Mouse (Mus musculus) MEL (cell line): ENCODE measurements around the gene Pink1. TPM values are rescaled to one million over a fixed set of nuclear protein-coding genes. Genes with fewer than 3 reads are reported as not detected.

ENCODE experiments used
- DNase-seq: peaks from one replicate; pipeline ENCODE4 v3.0.0; 2011; ENCODE audit warnings: low read depth, low spot score
- H3K27ac ChIP-seq: 2 replicates; pipeline ENCODE4 v1.5.1; 2012; ENCODE audit warnings: low read depth, mild to moderate bottlenecking, control low read depth, low read length, moderate library complexity; ENCODE audit not compliant: control insufficient read depth
- H3K27me3 ChIP-seq, 2 experiments: fragments of 150-350 bp in 1 of 2; sonication (generic) in 1 of 2; 2 replicates each; pipeline ENCODE4 v1.6.1; 2012; ENCODE audit warnings: low read length in 2 of 2, mild to moderate bottlenecking in 2 of 2, improper control_type of control experiment in 1 of 2, moderate library complexity in 1 of 2; ENCODE audit not compliant: insufficient read depth in 2 of 2, control insufficient read depth in 1 of 2
- H3K36me3 ChIP-seq, 2 experiments: 2 replicates each; pipeline ENCODE4 v1.6.1; 2012 to 2014; ENCODE audit warnings: low read length in 2 of 2, improper control_type of control experiment in 1 of 2, inconsistent platforms in 1 of 2, mild to moderate bottlenecking in 1 of 2; ENCODE audit not compliant: insufficient read depth in 2 of 2, control insufficient read depth in 1 of 2
- H3K4me1 ChIP-seq, 2 experiments: fragments of 150-350 bp in 1 of 2; sonication (generic) in 1 of 2; 2 replicates each; pipeline ENCODE4 v1.6.1; 2012; ENCODE audit warnings: low read length in 2 of 2, improper control_type of control experiment in 1 of 2, mild to moderate bottlenecking in 1 of 2; ENCODE audit not compliant: insufficient read depth in 2 of 2, control insufficient read depth in 1 of 2
- H3K4me3 ChIP-seq, 2 experiments: fragments of 150-350 bp in 1 of 2; sonication (generic) in 1 of 2; 2 replicates each; pipeline ENCODE4 v1.5.1; 2012; ENCODE audit warnings: low read depth in 2 of 2, low read length in 2 of 2, mild to moderate bottlenecking in 2 of 2, moderate library complexity in 2 of 2, control low read depth in 1 of 2, improper control_type of control experiment in 1 of 2; ENCODE audit not compliant: control insufficient read depth in 1 of 2, insufficient read depth in 1 of 2
- H3K79me2 ChIP-seq: 2 replicates; pipeline ENCODE4 v1.6.1; 2012; ENCODE audit warnings: mild to moderate bottlenecking, low read length, moderate library complexity; ENCODE audit not compliant: control insufficient read depth, poor library complexity, insufficient read depth
- H3K9ac ChIP-seq: 2 replicates; pipeline ENCODE4 v1.6.1; 2012; ENCODE audit warnings: low read depth, mild to moderate bottlenecking, control low read depth, low read length, moderate library complexity; ENCODE audit not compliant: control insufficient read depth, poor library complexity, severe bottlenecking
- H3K9me3 ChIP-seq: fragments of 150-350 bp; sonication (generic); replicated peaks from 2 replicates; pipeline ENCODE4 v1.6.1; 2012; ENCODE audit warnings: mild to moderate bottlenecking, low read length, improper control_type of control experiment, moderate library complexity; ENCODE audit not compliant: insufficient read depth
- CHD1 ChIP-seq: IDR thresholded peaks from 2 replicates; pipeline ENCODE4 v1.6.1; 2012; ENCODE audit warnings: low read depth, mild to moderate bottlenecking, inconsistent platforms, low read length, improper control_type of control experiment
- CHD2 ChIP-seq: IDR thresholded peaks from 2 replicates; pipeline ENCODE4 v1.6.1; 2011; ENCODE audit warnings: low read length, improper control_type of control experiment
- E2F4 ChIP-seq: IDR thresholded peaks from 2 replicates; pipeline ENCODE4 v1.6.1; 2011; ENCODE audit warnings: low read depth, low read length, improper control_type of control experiment, borderline replicate concordance
- ELF1 ChIP-seq: IDR thresholded peaks from 2 replicates; pipeline ENCODE4 v1.6.1; 2014; ENCODE audit warnings: low read depth, mild to moderate bottlenecking, inconsistent platforms, low read length, improper control_type of control experiment, moderate library complexity
- EP300 ChIP-seq, 2 experiments: IDR thresholded peaks; 2 replicates each; pipeline ENCODE4 v1.6.1; 2011; ENCODE audit warnings: improper control_type of control experiment in 2 of 2, low read length in 2 of 2, low read depth in 1 of 2, mild to moderate bottlenecking in 1 of 2
- HCFC1 ChIP-seq: IDR thresholded peaks from 2 replicates; pipeline ENCODE4 v1.6.1; 2012; ENCODE audit warnings: low read depth, mild to moderate bottlenecking, inconsistent platforms, low read length, improper control_type of control experiment, moderate library complexity
- JUND ChIP-seq: IDR thresholded peaks from 2 replicates; pipeline ENCODE4 v1.6.1; 2011; ENCODE audit warnings: low read depth, mild to moderate bottlenecking, improper control_type of control experiment, low read length
- MEF2A ChIP-seq: IDR thresholded peaks from 2 replicates; pipeline ENCODE4 v1.6.1; 2014; ENCODE audit warnings: low read depth, mild to moderate bottlenecking, inconsistent platforms, low read length, improper control_type of control experiment; ENCODE audit not compliant: poor library complexity, insufficient replicate concordance, severe bottlenecking; ENCODE audit errors: extremely low read depth
- NELFE ChIP-seq: IDR thresholded peaks from 2 replicates; pipeline ENCODE4 v1.6.1; 2011; ENCODE audit warnings: low read depth, low read length, improper control_type of control experiment
- NRF1 ChIP-seq: IDR thresholded peaks from 2 replicates; pipeline ENCODE4 v1.6.1; 2014; ENCODE audit warnings: low read depth, mild to moderate bottlenecking, inconsistent platforms, low read length, improper control_type of control experiment, moderate library complexity; ENCODE audit not compliant: poor library complexity, insufficient read depth, severe bottlenecking
- POLR2A ChIP-seq, 2 experiments: IDR thresholded peaks; 2 replicates each; pipeline ENCODE4 v1.6.1; 2011 to 2012; ENCODE audit warnings: low read length in 2 of 2, mild to moderate bottlenecking in 2 of 2, control low read depth in 1 of 2, improper control_type of control experiment in 1 of 2, low read depth in 1 of 2, moderate library complexity in 1 of 2; ENCODE audit not compliant: control insufficient read depth in 1 of 2, insufficient read depth in 1 of 2, poor library complexity in 1 of 2
- RCOR1 ChIP-seq: IDR thresholded peaks from 2 replicates; pipeline ENCODE4 v1.6.1; 2012; ENCODE audit warnings: low read depth, mild to moderate bottlenecking, inconsistent platforms, low read length, improper control_type of control experiment
- SIN3A ChIP-seq: IDR thresholded peaks from 2 replicates; pipeline ENCODE4 v1.6.1; 2012; ENCODE audit warnings: low read length, improper control_type of control experiment, inconsistent platforms
- TBP ChIP-seq: IDR thresholded peaks from 2 replicates; pipeline ENCODE4 v1.8.0; 2011; ENCODE audit warnings: low read depth, low read length, improper control_type of control experiment
- TCF12 ChIP-seq: IDR thresholded peaks from 2 replicates; pipeline ENCODE4 v1.6.1; 2014; ENCODE audit warnings: low read depth, mild to moderate bottlenecking, inconsistent platforms, low read length, improper control_type of control experiment, moderate library complexity
- USF1 ChIP-seq: IDR thresholded peaks from 2 replicates; pipeline ENCODE4 v1.6.1; 2014; ENCODE audit warnings: low read depth, mild to moderate bottlenecking, inconsistent platforms, low read length, improper control_type of control experiment, moderate library complexity
- USF2 ChIP-seq, 2 experiments: IDR thresholded peaks; 2 replicates each; pipeline ENCODE4 v1.6.1; 2011 to 2012; ENCODE audit warnings: improper control_type of control experiment in 2 of 2, low read length in 2 of 2, borderline replicate concordance in 1 of 2, inconsistent platforms in 1 of 2, low read depth in 1 of 2, mild to moderate bottlenecking in 1 of 2; ENCODE audit not compliant: insufficient read depth in 1 of 2
- ZC3H11A ChIP-seq: IDR thresholded peaks from 2 replicates; pipeline ENCODE4 v1.6.1; 2012; ENCODE audit warnings: low read depth, mild to moderate bottlenecking, inconsistent platforms, low read length, improper control_type of control experiment
- ZNF384 ChIP-seq: IDR thresholded peaks from 2 replicates; pipeline ENCODE4 v1.6.1; 2012; ENCODE audit warnings: low read depth, mild to moderate bottlenecking, inconsistent platforms, low read length, improper control_type of control experiment
- polyA plus RNA-seq, 2 experiments: library from polyadenylated mRNA; stranded (reverse) in 1 of 2; unstranded in 1 of 2; fragments of >175 nt in 1 of 2; fragments of >200 nt in 1 of 2; gene quantifications; 2 replicates each; pipeline versions ENCODE4 v1.2.1 to v1.2.4; 2012; ENCODE audit warnings: low replicate concordance in 2 of 2, low read depth in 1 of 2; ENCODE audit not compliant: insufficient read length in 2 of 2, insufficient read depth in 1 of 2, missing spikeins in 1 of 2
- total RNA-seq: library from RNA; depleted of rRNA; stranded (reverse); fragments of 300-350 nt; gene quantifications from 2 replicates; pipeline ENCODE4 v1.2.3, GENCODE M21; 2012

Pink1 gene
- total and polyA plus RNA-seq, 3 experiments = 21.2 to 22.1 TPM; not detected in 1

- Histone ChIP-seq H3K9ac (no peak overlapping the region), H3K79me2 (no peaks in the 10 kb centered on the region), H3K4me3 (no peak overlapping the region), H3K4me1 (peaks cover 0 to 8% of the 10 kb centered on the region in 2 experiments; a peak in 1 of 4 replicates), H3K36me3 (peaks cover 0 to 3% of the 10 kb centered on the region in 2 experiments; a peak in 2 of 4 replicates), H3K27ac (no peak overlapping the region), H3K27me3 (no peaks in the 10 kb centered on the region), H3K9me3 (no peaks in the 10 kb centered on the region)
- no peak for TF ChIP-seq CHD2
- TF ChIP-seq SIN3A = no peak
- DNase-seq = no peak
These were observed 40.5 kb upstream of the Pink1 start for GRCm38 (mm10) chr4:138366561-138366960.

GRCm38 (mm10) chr4:138363511-138363910, 37.4 kb upstream of the Pink1 start:
- Histone ChIP-seq H3K27ac (no peak overlapping the region), H3K4me1 (0 out of 4 replicates have a peak, but pooled peaks cover 0 to 3% of the 10 kb centered on the region in 2 experiments), H3K27me3 (no peaks in the 10 kb centered on the region), H3K79me2 (no peaks in the 10 kb centered on the region), H3K9ac (no peak overlapping the region), H3K36me3 (no peaks in the 10 kb centered on the region), H3K9me3 (no peaks in the 10 kb centered on the region), H3K4me3 (no peak overlapping the region)
- no peak for DNase-seq
- TF ChIP-seq HCFC1 (no peak), POLR2A (IDR thresholded peaks at IDR 0.05; ENCODE audit: control insufficient read depth in 1 of 2, insufficient read depth in 1 of 2, low read depth in 1 of 2, low read length in 2 of 2, poor library complexity in 1 of 2) (no peak), EP300 (IDR thresholded peaks at IDR 0.05; ENCODE audit: low read depth in 1 of 2, low read length in 2 of 2) (no peak), RCOR1 (no peak), TCF12 (no peak), USF1 (no peak), ZNF384 (no peak), USF2 (IDR thresholded peaks at IDR 0.05; ENCODE audit: borderline replicate concordance in 1 of 2, insufficient read depth in 1 of 2, low read depth in 1 of 2, low read length in 2 of 2) (no peak), MEF2A (no peak), TBP (no peak)

DNA sequence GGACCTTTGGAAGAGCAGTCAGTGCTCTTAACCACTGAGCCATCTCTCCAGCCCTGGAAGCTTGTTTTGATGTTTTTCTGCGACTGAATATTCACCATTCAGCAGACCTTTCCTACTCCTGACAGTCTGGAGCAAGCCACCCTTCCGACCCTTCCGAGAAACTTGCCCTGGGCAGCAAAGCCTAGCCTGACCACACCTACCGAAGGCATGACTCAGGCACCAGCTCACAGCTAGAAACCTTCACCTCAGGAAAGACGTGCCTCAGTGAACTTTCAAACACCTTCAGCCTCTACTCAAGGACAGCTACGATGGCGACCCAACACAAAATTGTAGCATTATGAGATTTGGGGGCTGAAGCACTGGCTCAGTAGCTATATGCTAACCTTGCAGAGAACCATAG, 36.8 kb upstream of the Pink1 start:
- Histone ChIP-seq H3K79me2 (no peaks in the 10 kb centered on the region), H3K27me3 (no peaks in the 10 kb centered on the region), H3K4me1 (0 out of 4 replicates have a peak, but pooled peaks cover 0 to 3% of the 10 kb centered on the region in 2 experiments), H3K27ac (no peak overlapping the region), H3K4me3 (no peak overlapping the region), H3K9ac (no peak overlapping the region), H3K36me3 (no peaks in the 10 kb centered on the region), H3K9me3 (no peaks in the 10 kb centered on the region)
- DNase-seq = no peak
- no peak for TF ChIP-seq NRF1
- TF ChIP-seq E2F4 = no peak
- TF ChIP-seq USF2 (IDR thresholded peaks at IDR 0.05; ENCODE audit: borderline replicate concordance in 1 of 2, insufficient read depth in 1 of 2, low read depth in 1 of 2, low read length in 2 of 2) = no peak
- TF ChIP-seq TCF12 = no peak
- no peak for TF ChIP-seq ELF1
- no peak for TF ChIP-seq ZC3H11A
- TF ChIP-seq TBP = no peak
- TF ChIP-seq NELFE = no peak
- no peak for TF ChIP-seq JUND
- TF ChIP-seq CHD1 = no peak
